Mouse (Mus musculus): ENCODE measurements around the gene Ptpru. TPM values are rescaled to one million over a fixed set of nuclear protein-coding genes. Genes with fewer than 3 reads are reported as not detected.

Gene Ptpru
- polyA plus RNA-seq, 1 experiment from 2014 or later, result 31.1 TPM

GRCm38 (mm10) chr4:131831546-131832045 lies 6.5 kb downstream of the Ptpru start:
- Histone ChIP-seq H3K36me3 (ENCODE audit: poor library complexity, severe bottlenecking) (no peaks in the 10 kb centered on the region), H3K27me3 (peaks cover 13% of the 10 kb centered on the region), H3K9me3 (replicated peaks) (no peaks in the 10 kb centered on the region), H3K27ac (no peak overlapping the region), H3K9ac (no peak overlapping the region), H3K4me3 (no peak overlapping the region), H3K4me1 (peaks cover 77% of the 10 kb centered on the region), H3K4me2 (no peak overlapping the region)
- 80% methylated on average over 5 of the region's 5 CpGs for WGBS
- ATAC-seq, result no peak

- Histone ChIP-seq H3K4me1 (peaks cover 66% of the 10 kb centered on the region), H3K4me3 (no peak overlapping the region), H3K9me3 (replicated peaks) (no peaks in the 10 kb centered on the region), H3K27me3 (no peaks in the 10 kb centered on the region), H3K27ac (no peak overlapping the region), H3K9ac (no peak overlapping the region), H3K36me3 (ENCODE audit: poor library complexity, severe bottlenecking) (no peaks in the 10 kb centered on the region), H3K4me2 (no peak overlapping the region)
- WGBS, result 76% methylated on average over 8 of the region's 8 CpGs
- no peak for ATAC-seq
Observed at GRCm38 (mm10) chr4:131829123-131829522, 9.0 kb downstream of the Ptpru start.

GRCm38 (mm10) chr4:131826905-131827304 lies 11.2 kb downstream of the Ptpru start:
- H3K9me3 ChIP-seq (replicated peaks), result no peaks in the 10 kb centered on the region
- H3K9ac ChIP-seq, result 0 out of 2 replicates have a peak overlapping the region, but pooled peaks have one; percentile 10
- H3K27ac ChIP-seq, result no peak overlapping the region
- no peak for ATAC-seq
- peaks cover 52% of the 10 kb centered on the region for H3K4me1 ChIP-seq
- WGBS, result 2% methylated on average over 6 of the region's 6 CpGs
- H3K27me3 ChIP-seq, result no peaks in the 10 kb centered on the region
- no peak overlapping the region for H3K4me2 ChIP-seq
- no peaks in the 10 kb centered on the region for H3K36me3 ChIP-seq (ENCODE audit: poor library complexity, severe bottlenecking)
- no peak overlapping the region for H3K4me3 ChIP-seq

- Histone ChIP-seq H3K9ac (no peak overlapping the region), H3K27ac (no peak overlapping the region), H3K36me3 (ENCODE audit: poor library complexity, severe bottlenecking) (no peaks in the 10 kb centered on the region), H3K4me1 (peaks cover 53% of the 10 kb centered on the region), H3K27me3 (no peaks in the 10 kb centered on the region), H3K9me3 (replicated peaks) (no peaks in the 10 kb centered on the region), H3K4me2 (no peak overlapping the region), H3K4me3 (no peak overlapping the region)
- WGBS, result 38% methylated on average over 8 of the region's 8 CpGs
- ATAC-seq, result no peak
Observed at GRCm38 (mm10) chr4:131825830-131826229, 12.3 kb downstream of the Ptpru start.

- Histone ChIP-seq H3K27me3 (no peaks in the 10 kb centered on the region), H3K4me1 (peaks cover 48% of the 10 kb centered on the region), H3K9me3 (replicated peaks) (no peaks in the 10 kb centered on the region), H3K4me3 (no peak overlapping the region), H3K27ac (no peak overlapping the region), H3K36me3 (ENCODE audit: poor library complexity, severe bottlenecking) (peaks cover 6% of the 10 kb centered on the region; the same call in 1 of the 2 replicates), H3K9ac (no peak overlapping the region), H3K4me2 (no peak overlapping the region)
- 4% methylated on average over 3 of the region's 3 CpGs for WGBS
- no peak for ATAC-seq
Observed at GRCm38 (mm10) chr4:131824939-131825338, 13.1 kb downstream of the Ptpru start.

- no peaks in the 10 kb centered on the region for H3K27me3 ChIP-seq
- ATAC-seq, result no peak
- peaks cover 21% of the 10 kb centered on the region for H3K36me3 ChIP-seq (ENCODE audit: poor library complexity, severe bottlenecking)
- 91% methylated on average over 3 of the region's 3 CpGs for WGBS
- peaks cover 42% of the 10 kb centered on the region for H3K4me1 ChIP-seq
- H3K9ac ChIP-seq, result no peak overlapping the region
- H3K4me3 ChIP-seq, result no peak overlapping the region
- H3K9me3 ChIP-seq (replicated peaks), result no peaks in the 10 kb centered on the region
- H3K4me2 ChIP-seq, result no peak overlapping the region
- no peak overlapping the region for H3K27ac ChIP-seq
Observed at GRCm38 (mm10) chr4:131822583-131822982, 15.5 kb downstream of the Ptpru start.

GRCm38 (mm10) chr4:131821161-131821731 lies 16.8 kb downstream of the Ptpru start:
- Histone ChIP-seq H3K4me1 (peaks cover 29% of the 10 kb centered on the region), H3K4me2 (0 out of 2 replicates have a peak overlapping the region, but pooled peaks have one; percentile 1), H3K36me3 (ENCODE audit: poor library complexity, severe bottlenecking) (peaks cover 21% of the 10 kb centered on the region), H3K4me3 (no peak overlapping the region), H3K9me3 (replicated peaks) (no peaks in the 10 kb centered on the region), H3K27me3 (no peaks in the 10 kb centered on the region), H3K9ac (no peak overlapping the region), H3K27ac (no peak overlapping the region; the same call in 1 of the 2 replicates)
- WGBS, result 11% methylated on average over 16 of the region's 16 CpGs
- peak; percentile 36; the same call in 1 of the 2 replicates for ATAC-seq

GRCm38 (mm10) chr4:131818926-131819325 lies 19.2 kb downstream of the Ptpru start:
- H3K4me2 ChIP-seq, result no peak overlapping the region

GRCm38 (mm10) chr4:131815774-131816173 lies 22.3 kb downstream of the Ptpru start:
- Histone ChIP-seq H3K27me3 (no peaks in the 10 kb centered on the region), H3K4me3 (no peak overlapping the region), H3K4me1 (peaks cover 4% of the 10 kb centered on the region), H3K9me3 (replicated peaks) (no peaks in the 10 kb centered on the region), H3K36me3 (ENCODE audit: poor library complexity, severe bottlenecking) (peaks cover 26% of the 10 kb centered on the region), H3K9ac (no peak overlapping the region), H3K27ac (no peak overlapping the region), H3K4me2 (no peak overlapping the region)
- ATAC-seq, result no peak
- WGBS, result 86% methylated on average over 10 of the region's 10 CpGs

More at GRCm38 (mm10) chr4:131818926-131819325, 19.2 kb downstream of the Ptpru start:
- no peak overlapping the region for H3K27ac ChIP-seq
- no peaks in the 10 kb centered on the region for H3K27me3 ChIP-seq
- no peak for ATAC-seq
- peaks cover 19% of the 10 kb centered on the region for H3K4me1 ChIP-seq
- H3K9me3 ChIP-seq (replicated peaks), result no peaks in the 10 kb centered on the region
- H3K9ac ChIP-seq, result no peak overlapping the region
- WGBS, result 67% methylated on average over 23 of the region's 23 CpGs
- H3K4me3 ChIP-seq, result no peak overlapping the region
- H3K36me3 ChIP-seq (ENCODE audit: poor library complexity, severe bottlenecking), result peaks cover 21% of the 10 kb centered on the region

- Histone ChIP-seq H3K9ac (no peak overlapping the region), H3K4me2 (no peak overlapping the region), H3K4me1 (no peaks in the 10 kb centered on the region), H3K27ac (no peak overlapping the region), H3K9me3 (replicated peaks) (no peaks in the 10 kb centered on the region), H3K36me3 (ENCODE audit: poor library complexity, severe bottlenecking) (peaks cover 19% of the 10 kb centered on the region), H3K27me3 (no peaks in the 10 kb centered on the region), H3K4me3 (no peak overlapping the region)
- ATAC-seq, result no peak
- WGBS, result 86% methylated on average over 10 of the region's 10 CpGs
Observed at GRCm38 (mm10) chr4:131814869-131815268, 23.2 kb downstream of the Ptpru start.

- Histone ChIP-seq H3K4me1 (no peaks in the 10 kb centered on the region), H3K4me3 (no peak overlapping the region), H3K4me2 (no peak overlapping the region), H3K9ac (no peak overlapping the region), H3K9me3 (replicated peaks) (no peaks in the 10 kb centered on the region), H3K36me3 (ENCODE audit: poor library complexity, severe bottlenecking) (peaks cover 8% of the 10 kb centered on the region), H3K27ac (no peak overlapping the region), H3K27me3 (no peaks in the 10 kb centered on the region)
- 96% methylated on average over 7 of the region's 7 CpGs for whole genome bisulfite sequencing
- ATAC-seq, result no peak
Observed at GRCm38 (mm10) chr4:131813798-131814197, 24.3 kb downstream of the Ptpru start.

- Histone ChIP-seq H3K27ac (peak overlapping the region; percentile 35; the same call in 1 of the 2 replicates), H3K9me3 (replicated peaks) (no peaks in the 10 kb centered on the region), H3K4me3 (no peak overlapping the region)
Observed at GRCm38 (mm10) chr4:131812458-131812857, 25.6 kb downstream of the Ptpru start.

GRCm38 (mm10) chr4:131805255-131805654 lies 32.8 kb downstream of the Ptpru start:
- ATAC-seq, result no peak
- Histone ChIP-seq H3K4me2 (no peak overlapping the region), H3K27ac (no peak overlapping the region), H3K36me3 (ENCODE audit: poor library complexity, severe bottlenecking) (peaks cover 27% of the 10 kb centered on the region), H3K4me1 (no peaks in the 10 kb centered on the region), H3K27me3 (no peaks in the 10 kb centered on the region), H3K9ac (no peak overlapping the region), H3K9me3 (replicated peaks) (no peaks in the 10 kb centered on the region), H3K4me3 (no peak overlapping the region)
- WGBS, result 84% methylated on average over 3 of the region's 3 CpGs

More at GRCm38 (mm10) chr4:131812458-131812857, 25.6 kb downstream of the Ptpru start:
- no peak overlapping the region for H3K4me2 ChIP-seq
- no peak for ATAC-seq
- H3K4me1 ChIP-seq, result no peaks in the 10 kb centered on the region
- no peaks in the 10 kb centered on the region for H3K27me3 ChIP-seq
- WGBS, result 81% methylated on average over 11 of the region's 11 CpGs
- peaks cover 12% of the 10 kb centered on the region for H3K36me3 ChIP-seq (ENCODE audit: poor library complexity, severe bottlenecking)
- H3K9ac ChIP-seq, result no peak overlapping the region
